Mouse (Mus musculus) central nervous system, embryonic 18 days (tissue): ENCODE measurements around the gene Polr1e. TPM values are rescaled to one million over a fixed set of nuclear protein-coding genes. Genes with fewer than 3 reads are reported as not detected.

ENCODE experiments used
- polyA plus RNA-seq: library from polyadenylated mRNA; depleted of rRNA; stranded (reverse); fragments of >200 nt; gene quantifications from 2 replicates; pipeline ENCODE4 v1.2.3, GENCODE M21; 2012; rRNA removed

Polr1e gene
- 19.4 and 21.5 TPM in 2 replicates for polyA plus RNA-seq

DNA sequence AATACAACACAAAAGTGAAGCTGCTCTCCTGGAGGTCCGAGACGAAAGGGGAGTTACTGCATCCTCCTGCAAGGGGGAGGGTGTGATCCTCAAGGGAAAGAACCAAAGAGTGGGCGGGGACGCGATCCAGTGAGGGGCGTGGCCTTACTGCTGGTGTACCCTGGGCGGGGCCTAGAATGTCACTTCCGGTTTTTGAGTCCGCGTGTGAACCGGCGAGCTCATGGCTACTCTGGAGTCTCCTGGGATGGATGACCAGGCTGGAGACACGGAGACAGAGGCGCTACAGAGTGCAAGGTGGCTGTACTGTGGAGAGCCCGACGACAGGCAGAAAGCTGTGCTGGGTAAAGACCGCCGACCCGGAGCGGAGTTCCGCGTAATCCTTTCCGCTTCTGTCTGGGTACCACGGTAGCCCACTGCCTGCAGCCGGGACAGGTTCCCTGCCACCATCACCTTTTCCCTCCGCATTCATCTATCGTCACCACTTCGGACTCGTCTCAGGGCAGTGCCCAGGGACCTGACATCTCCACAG lies at the start of gene Polr1e:
Gene Polr1e (plus strand): TSS at position 132 of the 529 bp plus-strand sequence.

DNA sequence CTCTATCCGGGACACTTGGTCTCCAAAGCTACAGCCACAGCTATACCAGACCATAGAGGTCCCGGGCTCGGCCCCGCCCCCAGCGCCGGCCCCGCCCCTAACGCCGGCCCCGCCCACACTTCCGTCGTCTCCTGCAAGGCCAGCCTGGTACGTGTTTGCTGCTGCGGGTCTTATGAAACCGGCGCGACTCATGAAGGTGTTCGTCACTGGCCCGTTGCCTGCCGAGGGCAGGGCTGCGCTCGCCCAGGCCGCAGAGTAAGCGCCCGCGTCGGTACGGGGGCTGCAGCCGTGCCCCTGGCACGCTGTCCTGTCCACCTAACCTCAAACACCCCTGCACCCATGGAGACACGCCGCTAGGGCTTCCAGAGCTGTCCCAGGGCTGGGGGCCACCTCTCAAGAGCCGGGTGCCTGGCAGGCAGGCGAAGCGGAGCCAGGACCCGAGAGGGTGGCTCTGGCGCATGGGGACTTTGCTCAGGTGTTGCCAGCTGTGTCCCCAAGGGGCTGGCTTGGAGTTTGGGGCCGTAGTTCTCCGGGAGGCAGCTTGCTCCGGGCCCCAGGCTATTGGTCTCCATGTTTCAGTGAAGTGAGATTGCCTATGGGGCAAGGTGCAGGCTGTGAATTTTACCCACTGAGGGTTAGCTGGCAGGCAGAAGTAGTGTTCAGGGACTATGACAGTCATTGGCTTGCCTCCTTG lies 37.0 kb upstream of the Polr1e start, which contains the start of gene Grhpr:
Gene Grhpr (plus strand): TSS at position 116 of the 694 bp plus-strand sequence.

DNA sequence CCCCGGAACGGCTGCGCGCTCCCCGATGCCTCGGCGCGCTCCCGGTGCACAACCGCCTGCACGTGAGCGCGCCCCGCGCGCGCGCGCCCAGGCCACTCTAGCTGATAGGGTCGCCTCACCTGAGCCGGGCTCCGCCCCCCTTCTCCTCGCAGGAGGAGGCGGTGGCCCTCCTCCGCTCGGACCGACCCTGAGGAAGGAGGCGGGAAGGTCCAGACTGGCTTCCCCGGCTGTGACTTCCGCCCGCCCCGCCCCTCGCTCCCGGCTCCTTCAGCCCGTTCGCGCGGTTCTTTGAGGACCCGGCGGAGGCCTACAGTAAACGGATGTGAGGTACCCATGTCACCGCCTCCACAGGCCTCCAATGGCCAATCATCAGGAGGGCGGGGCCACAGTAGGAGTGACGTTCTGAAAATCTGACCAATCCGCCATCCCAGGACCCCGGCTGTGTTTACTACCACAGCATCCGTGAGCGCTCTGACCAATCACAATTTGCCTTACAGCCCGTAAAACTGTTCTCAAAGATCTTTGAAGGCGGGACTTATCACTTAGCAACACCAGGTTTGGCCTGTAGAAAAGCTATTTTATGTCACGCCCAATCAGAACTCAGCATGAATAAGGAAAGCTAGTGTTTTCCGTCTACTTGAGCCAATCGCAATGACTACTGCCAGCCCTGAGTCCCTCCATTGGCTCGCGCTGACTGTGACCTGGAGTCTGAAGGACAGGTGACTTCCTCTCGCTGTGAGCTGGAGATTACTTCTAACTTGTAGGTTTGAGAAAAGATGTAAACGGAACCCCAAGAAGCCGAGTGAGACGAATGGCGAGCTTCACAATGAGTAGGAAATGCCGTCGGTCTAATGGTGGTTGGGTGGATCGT lies 6.0 kb upstream of the Polr1e start, which contains the start of gene Zbtb5:
Gene Zbtb5 (minus strand): TSS at position 308 of the 871 bp plus-strand sequence.

DNA sequence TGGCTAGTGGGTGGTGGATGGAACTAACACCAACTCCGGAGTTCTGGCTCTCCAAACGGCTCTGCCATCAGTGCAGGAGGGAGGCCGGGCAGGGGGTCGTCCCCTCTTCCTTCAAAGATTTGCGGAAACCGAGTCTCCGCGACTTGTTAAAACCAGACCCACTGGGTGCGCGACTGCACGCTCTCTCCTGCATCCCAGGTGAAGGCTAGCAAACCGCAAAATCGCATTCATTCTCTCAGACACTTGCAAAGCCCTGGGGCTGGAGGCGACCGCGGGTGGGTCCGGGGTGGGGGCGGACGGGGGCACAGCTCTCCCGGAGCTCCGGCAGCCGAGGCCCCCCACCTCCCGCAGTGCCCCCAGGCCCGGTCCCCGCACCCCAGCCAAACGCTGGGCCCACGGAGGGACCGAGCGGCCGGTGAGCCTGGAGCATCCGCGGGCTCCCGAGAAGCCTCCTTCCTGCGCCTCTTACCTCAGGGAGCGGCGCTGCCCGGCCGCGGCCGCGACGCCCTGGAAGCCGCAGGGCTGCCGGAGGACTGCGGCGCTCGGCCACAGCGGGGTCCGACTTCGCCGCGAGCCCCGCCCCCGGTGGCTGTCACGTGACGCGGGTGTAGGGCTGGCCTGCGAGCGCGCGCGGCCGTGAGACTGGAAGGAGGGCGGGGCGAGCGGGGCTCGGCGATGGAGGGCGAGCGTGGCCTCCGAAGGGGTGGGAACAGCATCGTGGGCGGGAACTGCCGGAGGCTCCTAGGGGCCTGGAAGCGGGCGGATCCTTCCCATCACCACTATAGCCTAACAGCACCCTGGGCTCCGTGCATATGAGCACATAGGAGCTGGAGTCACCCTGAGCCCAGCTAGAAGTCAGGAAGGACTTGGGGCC lies 65.9 kb downstream of the Polr1e start, which contains the start of gene Fbxo10:
Gene Fbxo10 (minus strand): TSS at position 584 of the 874 bp plus-strand sequence.

Other genes with a start within 250 kb of the Polr1e start
- 19.9 and 20.5 TPM in 2 replicates for gene Grhpr, start 37.2 kb upstream of the Polr1e start, polyA plus RNA-seq
- gene Zbtb5, start 6.2 kb upstream of the Polr1e start, polyA plus RNA-seq = 28.1 and 29.3 TPM in 2 replicates
- gene Fbxo10, start 66.0 kb downstream of the Polr1e start, polyA plus RNA-seq = 33.2 and 33.7 TPM in 2 replicates
- gene Tomm5, start 89.5 kb downstream of the Polr1e start, polyA plus RNA-seq = 128 and 157 TPM in 2 replicates
- 2.6 and 2.8 TPM in 2 replicates for gene Frmpd1, start 166.3 kb downstream of the Polr1e start, polyA plus RNA-seq